Mouse (Mus musculus): ENCODE data around the gene Bbs5.
"Not testable (repeated sequence)": the region's sequence is repeated elsewhere in the genome, so short reads cannot be mapped to it uniquely, and the experiment has no call there.

The Bbs5 gene

DNA sequence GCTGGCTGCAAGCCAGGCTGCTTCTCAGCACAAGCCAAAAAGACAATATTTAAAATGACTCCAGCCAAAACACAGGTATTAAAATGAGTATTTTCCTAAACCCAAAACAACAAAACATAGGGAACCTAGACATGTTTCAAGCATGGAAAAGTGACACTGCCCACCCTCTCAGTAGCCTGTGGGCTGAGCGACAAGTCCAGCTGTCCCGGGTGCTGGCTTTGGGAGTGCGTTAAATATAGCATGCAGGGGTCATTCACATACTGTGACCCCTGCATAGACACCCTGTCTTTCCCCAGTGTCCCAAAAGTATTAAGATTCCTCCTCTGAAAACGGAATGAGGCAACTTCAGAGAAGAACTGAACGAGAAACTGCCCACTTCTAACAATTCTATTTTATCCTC, 26.8 kb downstream of the Bbs5 start:
- DNase-seq = no peak

DNA sequence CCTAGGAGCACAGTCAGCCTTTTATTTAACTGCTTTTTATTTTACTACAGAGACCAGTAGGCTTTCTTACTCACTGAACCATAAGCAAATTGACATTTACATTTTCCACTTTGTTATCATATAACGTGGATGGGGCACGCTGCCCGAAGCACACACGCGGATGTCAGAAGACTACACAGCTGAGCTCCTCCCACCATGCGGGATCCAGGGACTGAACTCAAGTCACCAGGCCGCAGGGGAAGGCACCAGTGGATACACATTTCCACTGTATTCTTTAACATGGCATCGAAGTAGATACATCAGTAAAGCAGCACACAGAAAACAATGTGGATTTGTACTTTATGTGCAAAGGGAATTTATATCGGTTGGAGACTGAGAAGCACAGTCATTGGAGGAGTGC, 28.3 kb downstream of the Bbs5 start:
- no peak for DNase-seq

DNA sequence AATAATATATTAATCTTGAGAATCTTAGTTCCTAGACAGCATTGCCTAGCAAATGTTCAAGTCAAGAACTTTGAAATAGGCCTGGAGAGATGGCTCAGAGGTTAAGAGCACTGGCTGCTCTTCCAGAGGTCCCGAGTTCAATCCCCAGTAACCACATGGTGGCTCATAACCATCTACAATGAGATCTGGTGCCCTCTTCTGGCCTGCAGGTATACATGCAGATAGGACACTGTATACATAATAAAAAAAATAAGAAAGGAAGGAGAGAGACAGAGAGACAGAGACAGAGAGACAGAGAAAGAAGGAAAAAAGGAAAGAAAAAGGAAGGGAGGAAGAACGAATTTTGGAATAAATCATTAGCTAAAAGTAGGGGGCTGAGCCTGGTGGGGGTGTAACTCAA, 29.7 kb downstream of the Bbs5 start:
- DNase-seq = no peak

DNA sequence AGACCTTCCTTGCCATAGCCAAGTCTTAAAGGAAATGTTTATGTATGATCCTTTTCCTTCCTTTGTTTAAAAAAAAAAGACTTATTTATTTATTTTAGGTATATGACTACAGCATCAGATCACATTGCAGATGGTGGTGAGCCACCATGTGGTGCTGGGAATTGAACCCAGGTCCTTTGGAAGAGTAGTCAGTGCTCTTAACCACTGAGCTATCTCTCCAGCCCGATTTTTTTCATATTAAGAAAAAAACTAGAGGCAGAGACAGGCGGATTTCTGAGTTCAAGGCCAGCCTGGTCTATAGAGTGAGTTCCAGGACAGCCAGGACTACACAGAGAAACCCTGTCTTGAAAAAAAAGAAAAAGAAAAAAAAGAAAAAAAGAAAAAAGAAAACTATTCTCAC, 30.2 kb downstream of the Bbs5 start:
- not testable (repeated sequence) for DNase-seq

DNA sequence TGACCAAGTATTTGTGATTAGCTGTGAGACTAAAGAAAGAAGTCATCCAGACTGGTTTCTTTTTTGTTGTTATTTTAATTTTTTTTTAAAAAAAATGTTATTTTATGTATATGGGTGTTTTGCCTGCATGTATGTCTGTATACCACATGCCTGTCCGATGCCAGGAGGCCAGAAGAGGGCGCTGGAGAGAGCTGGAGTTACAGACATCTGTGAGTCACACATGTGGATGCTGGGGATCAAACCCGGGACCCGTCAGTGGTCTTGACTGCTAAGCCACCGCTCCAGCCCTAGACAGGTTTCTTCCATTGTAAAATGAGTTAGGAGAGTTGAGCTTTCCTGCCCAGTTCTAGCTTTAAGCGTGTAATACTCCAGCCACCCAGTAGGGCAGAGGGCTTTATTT, 33.0 kb downstream of the Bbs5 start:
- DNase-seq = no peak

DNA sequence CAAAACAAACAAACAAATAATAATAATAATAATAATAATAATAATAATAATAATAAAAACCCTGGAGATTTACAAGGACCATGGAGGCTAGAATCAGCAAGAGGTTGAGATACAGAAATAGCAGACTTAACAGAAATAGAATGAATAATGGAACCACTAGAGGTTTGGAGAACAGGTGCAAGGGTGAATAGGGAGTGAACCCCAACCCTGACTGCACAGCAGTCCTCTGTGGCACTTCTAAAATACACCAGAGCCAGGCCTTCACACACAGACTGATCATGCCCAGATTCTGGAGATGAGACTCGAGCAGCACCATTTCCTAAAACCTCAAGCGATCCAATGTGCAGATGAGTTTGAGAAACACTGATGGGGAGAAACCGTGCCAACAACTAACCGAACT, 35.0 kb downstream of the Bbs5 start:
- no peak for DNase-seq

DNA sequence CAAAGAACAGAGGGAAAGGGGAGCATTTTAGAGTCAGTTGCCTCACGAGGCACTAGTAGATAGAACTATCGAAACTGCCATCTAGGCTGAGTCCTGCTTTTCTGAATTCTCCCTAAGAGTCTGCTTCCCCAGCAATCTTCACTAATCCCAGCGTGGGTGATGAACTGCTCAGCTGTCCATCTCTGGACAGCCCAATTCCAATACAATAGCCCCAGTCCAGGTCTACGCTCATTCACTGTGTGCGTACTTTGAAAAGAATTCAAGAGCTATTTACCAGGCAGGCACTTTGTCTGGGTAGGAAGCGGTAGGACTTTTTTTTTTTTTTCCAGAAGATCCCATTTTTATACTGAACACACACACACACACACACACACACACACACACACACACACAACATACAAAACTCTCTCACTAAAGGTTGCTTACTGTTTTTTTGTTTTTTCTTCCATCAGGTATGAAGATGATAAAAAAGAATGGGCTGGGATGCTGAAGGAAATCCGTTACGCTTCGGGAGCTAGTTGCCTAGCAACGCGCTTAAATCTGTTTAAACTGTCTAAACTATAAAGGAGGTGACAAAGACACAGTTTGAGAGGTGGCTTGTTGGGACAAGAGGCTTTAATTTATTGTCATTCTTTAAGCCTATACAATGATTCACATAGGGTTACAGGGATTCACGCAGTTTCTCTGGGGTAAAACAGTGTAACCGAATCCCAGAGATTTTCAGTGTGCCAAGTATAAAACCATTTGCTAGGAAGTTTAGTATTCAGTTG, 36.2 kb downstream of the Bbs5 start:
- DNase-seq = no peak

DNA sequence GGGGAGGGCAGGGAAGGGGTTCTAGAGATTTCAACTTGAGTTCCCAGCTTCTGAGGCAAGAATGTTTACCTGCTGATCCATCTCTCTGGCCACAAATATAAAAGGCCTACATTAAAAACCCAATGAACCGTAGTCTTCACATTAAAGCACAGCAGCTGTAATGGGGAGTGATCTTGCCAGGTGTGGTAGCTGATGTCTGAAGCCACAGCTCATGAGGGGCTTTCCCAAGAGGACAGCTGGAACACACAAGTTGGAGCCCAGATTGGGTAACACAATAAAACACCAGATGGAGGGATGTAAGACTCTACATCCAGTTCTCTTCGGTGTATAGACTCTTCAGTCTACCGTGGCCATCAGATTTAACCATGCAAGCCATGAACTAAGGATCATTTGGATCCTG, 37.5 kb downstream of the Bbs5 start:
- DNase-seq = no peak

DNA sequence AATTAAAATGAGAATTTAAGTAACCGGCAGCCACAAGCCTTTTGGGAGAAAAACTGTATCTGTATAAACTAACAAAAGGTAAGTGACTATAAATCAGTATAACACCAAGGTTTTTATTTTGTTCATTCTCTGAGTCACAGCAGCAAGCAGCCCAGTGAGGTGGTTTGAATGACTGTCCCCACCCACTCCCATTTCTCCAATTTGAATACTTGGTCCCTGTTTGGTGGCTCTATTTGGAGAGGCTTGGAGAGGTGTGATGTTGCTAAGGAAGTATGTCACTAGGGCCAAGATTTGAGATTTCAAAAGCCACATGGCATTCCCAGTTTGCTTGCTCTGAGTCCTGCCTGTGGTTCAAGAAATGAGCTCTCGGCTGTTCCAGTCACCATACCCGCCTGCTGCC, 43.2 kb downstream of the Bbs5 start:
- no peak for DNase-seq

DNA sequence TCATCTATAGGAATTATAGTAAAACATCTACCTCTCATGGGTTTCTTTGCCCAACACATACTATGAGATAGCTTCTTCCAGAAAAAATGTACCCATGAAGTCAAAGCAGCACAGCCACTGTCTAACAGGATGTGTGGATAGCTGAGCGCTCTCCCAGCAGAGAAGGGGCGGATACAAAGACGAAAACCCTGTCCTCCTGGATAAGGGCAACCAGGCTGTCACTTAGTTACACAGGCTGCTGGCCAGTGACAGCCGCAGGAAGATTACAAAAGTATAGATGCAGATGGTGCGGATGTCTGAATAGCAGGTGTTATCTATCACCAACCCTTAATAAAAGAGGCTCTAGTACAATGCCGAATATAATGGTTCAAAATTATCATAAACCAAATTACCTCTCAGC, 43.9 kb downstream of the Bbs5 start:
- no peak for DNase-seq

DNA sequence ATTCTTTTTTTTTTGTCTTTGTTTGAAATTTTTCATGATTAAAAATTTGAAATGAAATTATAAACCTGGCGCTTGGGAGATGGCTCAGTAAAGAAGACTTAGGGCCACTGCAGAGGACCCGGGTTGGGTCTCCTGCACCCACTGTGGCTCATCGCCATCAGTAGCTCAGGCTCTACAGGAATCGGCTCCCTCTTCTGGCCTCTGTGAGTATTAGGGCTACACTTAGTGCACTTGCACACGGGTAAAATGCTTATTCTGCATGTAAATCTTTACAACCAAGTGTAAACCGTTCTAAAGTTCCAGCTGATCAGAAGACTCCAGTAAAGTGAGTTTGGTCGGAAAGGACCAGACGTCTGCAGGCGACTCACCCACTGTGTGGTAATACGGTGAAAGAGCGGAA, 46.5 kb downstream of the Bbs5 start:
- no peak for DNase-seq

DNA sequence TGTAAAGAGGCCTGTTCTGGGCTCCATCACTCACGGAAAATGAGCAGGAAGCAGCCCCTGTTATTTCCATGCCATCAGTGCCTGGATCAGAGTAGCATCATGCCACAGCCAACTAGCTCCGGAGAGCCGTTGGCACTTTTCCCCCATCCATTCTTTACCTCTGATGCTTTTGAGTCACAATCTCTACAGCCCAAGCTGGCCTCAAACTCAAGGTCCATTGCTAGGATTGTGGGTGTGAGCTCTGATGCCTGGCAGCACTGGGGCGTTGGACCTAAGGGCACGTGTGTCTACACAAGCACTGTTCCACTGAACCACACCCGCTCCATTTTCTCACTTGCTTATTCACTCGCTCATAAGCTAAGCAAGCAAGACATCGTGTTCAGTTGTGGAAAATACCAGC, 53.5 kb downstream of the Bbs5 start:
- DNase-seq = no peak

DNA sequence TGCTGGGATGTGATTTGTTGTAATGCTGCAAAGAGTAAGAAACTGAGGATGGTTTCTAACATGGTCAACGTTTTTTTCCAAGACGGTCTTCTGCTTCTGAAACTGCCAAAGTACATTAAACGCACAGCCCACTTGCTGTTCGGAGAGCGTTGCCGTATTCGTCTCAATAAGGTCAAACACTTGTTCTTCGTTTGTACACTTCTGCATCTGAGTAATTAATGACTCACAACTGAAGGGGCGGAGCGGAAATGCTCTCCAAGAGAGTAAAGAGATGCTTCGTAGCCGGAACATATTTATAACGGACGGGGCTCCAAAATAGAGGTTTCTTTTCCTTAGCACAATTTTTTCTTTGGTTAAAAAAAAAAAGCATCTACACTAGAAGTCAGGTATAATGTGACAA, 65.2 kb downstream of the Bbs5 start:
- no peak for DNase-seq

DNA sequence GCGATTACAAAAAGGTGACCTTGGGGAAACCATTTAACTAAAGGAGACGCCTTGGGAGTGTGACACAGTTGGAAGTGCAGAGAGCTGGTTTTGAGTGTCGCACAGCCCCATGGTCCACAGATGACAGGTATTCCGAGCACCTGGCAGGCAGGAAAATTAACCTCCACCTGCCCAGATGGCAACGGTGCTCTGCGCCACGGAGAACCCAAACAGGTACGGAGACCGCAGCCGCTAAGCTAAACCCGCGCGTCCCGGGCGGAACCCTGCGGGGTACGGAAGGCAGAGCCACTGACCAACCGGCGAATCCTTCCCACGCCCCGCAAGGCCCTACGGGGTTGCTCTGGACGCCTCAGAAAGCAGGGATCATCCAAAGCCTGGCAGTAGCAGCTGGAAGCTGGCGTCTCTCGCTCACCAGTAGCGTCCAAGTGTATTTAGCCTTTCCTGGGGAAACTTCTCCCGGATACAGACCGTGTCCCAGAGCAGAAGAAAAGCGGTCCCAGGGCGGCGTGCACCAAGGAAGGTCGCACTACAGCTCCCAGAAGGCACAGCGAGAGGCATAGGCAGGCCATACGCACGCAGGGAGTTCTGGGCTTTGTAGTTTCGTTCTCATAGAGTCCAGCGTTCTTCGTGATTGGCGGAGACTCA, 66.1 kb downstream of the Bbs5 start, which contains the start of gene Fastkd1:
Gene Fastkd1, minus strand, starts transcription at position 536 of the 645 bp plus-strand sequence.
- peak; percentile 73 for DNase-seq

DNA sequence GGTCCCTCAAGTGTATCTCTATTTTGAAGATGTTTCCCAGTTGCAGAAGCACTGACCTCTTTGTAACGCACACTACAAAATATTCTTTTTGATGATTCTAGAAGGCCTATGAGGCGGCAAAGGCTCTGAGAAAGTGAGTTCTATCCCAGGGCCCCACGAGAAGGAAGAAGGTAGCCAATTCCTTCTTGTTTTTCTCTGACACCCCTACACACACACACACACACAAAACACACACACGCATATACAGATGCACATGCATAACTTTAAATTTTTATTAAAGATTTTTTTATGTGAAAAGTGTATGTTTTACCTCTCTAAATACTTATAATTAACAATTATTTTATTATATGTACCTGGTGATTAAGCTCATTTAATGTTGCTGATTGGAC, 66.6 kb downstream of the Bbs5 start:
- no peak for DNase-seq

DNA sequence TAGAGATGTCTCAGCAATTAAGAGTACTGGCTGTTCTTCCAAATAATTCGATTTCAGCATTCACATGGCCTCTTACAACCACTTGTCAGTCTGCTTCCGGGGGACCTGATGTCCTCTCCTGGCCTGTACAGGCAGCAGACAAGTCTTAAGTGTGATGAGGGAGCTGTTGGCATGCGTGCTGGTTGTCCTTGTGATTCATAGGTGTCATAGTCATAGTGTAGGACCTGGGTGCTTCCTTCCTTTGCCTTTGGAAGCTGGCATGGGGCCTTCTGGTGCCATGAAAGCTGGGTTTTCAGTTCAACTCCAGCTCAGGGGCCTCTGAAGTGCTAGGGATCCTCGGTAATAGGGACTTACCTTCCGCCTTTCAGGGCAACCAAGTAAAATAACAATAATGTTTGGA, 67.2 kb downstream of the Bbs5 start:
- no peak for DNase-seq

DNA sequence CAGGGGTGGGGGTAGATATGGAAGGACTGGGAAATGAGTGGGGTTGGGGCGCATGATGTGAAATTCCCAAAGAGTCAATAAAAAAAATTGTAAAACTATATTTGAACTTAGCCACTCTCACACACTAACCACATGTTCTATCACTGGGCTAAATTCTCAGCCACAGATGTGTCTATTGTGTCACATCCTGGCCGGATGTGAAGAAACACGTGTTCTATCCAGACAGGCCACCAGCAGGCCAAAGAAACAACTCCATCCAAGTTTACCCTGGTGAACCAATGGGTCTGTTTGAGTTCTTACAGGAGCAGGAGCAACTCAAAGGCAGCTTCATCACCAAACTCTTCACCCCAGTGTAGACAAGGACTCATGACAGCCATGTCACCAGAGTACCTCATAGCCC, 69.5 kb downstream of the Bbs5 start:
- DNase-seq = no peak
